Mouse (Mus musculus) common myeloid progenitor, adult 5-6 weeks (primary cell): ENCODE results near the gene Metrn. TPM values are rescaled to one million over a fixed set of nuclear protein-coding genes. Genes with fewer than 3 reads are reported as not detected.

Experiments
- ATAC-seq: replicated peaks from 2 replicates; pipeline ENCODE4 v1.8.0; 2016; ENCODE audit warnings: low read depth, mild to moderate bottlenecking, moderate TSS enrichment, inconsistent platforms; ENCODE audit not compliant: poor library complexity, severe bottlenecking
- total RNA-seq: library from RNA; stranded (forward); fragments of 200-1000, 187-1606 nt; gene quantifications from 2 replicates; pipeline ENCODE4 v1.2.3, GENCODE M21; 2017

Metrn gene
- total RNA-seq, 1 experiment from 2014 or later, result 27.8 TPM

DNA sequence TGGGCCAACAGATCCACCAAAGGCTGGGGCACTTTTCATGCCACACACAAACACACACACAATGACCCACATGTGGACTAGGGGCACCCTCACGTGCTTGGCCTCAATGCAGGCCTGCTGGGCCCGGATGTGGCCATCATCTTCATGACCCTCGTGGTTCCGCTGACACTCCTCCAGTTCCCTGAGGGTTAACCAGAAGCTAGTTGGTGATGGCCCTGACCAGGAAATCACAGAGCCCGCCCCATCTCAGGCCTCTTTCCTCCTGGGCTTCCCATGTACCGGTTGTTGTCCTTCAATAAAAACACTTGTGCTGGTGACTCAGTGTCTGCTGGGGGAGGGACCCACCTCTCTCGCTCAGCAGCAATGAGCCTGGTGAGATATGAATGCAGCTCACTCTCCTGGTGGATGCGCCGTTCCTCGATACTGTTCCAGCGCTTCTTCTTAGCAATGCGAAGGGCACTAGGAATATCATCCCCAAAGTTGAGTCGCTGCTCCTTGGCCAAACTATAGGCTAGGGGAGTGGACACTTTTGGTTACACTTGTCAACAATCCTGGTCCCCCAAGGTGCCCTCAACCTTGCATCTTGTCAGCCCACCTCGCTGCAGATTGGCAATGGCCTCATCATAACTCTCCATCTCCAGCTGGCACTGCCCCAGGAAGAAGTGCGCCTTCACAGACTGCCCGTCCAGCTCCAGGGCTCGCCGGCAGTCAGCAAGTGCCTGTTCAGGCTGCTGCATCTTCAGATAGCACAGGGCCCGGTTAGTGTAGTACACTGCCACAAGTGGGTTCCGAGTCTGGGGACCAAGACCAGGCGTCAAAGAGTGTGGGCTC is 34.7 kb upstream of the Metrn start:
- ATAC-seq, result no peak

DNA sequence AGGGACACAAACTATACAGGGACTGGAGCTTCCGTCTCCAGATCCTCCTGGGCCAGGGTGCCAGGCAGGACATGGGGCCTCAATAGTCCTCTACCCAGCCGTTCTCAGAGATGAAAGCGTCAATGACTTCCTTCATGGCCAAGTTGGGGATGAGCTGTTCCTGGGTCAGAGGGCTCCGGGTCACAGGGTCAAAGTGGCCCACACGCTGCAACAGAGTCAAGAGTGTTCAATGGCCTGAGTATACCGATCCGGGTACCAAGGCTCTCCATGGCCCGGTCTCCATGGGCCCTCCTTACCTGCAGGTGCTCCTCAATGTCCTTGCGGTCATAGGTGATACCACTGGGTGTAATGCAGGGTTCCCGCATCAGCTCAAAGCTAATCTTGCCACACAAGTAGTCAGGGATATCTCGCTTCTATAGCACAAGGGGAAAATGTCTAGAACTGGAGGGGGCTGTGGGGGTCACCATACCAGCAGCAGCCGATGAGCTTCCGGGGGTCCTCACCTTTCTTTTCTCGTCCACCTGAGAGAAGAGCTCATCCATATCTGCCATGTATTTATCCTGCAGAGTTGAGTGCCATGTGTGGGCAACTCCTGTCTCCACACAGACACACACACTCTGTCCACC is 34.0 kb upstream of the Metrn start:
- ATAC-seq, result no peak

DNA sequence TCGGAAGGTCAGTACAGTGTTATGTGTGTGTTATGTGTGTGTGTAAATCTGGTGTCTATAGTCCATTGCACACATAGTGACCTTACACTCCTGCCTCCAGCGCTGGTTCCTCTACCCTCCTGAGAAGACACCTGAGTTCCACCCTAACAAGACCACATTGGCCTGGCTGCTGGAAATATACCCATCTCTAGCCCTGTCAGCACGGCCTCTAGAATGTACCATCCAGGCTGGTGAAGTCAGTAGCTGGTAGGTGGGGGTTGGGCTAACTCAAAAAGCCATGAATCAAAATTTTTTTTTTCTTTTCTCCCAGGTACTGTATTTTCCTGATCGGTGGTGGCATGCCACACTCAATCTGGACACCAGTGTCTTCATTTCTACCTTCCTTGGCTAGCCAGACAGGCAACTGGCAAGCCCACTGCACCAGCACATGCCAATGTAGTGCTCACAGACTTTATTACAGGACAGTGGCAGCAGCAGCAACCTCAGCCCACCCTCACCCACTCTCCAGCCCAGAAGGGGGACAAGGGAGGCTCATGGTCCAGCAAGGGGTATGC is 33.3 kb upstream of the Metrn start:
- no peak for ATAC-seq

DNA sequence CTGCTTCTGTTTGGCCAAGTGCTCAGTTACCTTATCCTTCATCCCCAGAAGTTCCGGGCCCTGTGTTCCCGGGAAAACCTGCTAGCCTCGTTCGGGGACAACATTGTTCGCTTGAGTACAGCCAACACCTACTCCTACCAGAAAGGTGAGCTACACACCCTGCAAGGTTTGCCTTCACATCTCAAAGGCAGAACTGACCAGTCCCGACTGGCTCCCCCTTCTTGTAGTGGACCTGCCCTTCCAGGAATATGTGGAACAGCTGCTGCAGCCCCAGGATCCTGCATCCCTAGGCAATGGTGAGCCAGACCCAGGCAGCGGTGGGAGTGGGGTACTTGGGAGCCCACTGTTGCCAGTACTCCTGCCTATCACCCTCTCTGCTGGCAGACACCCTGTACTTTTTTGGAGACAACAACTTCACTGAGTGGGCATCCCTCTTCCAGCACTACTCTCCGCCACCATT is 32.7 kb upstream of the Metrn start:
- ATAC-seq, result no peak

DNA sequence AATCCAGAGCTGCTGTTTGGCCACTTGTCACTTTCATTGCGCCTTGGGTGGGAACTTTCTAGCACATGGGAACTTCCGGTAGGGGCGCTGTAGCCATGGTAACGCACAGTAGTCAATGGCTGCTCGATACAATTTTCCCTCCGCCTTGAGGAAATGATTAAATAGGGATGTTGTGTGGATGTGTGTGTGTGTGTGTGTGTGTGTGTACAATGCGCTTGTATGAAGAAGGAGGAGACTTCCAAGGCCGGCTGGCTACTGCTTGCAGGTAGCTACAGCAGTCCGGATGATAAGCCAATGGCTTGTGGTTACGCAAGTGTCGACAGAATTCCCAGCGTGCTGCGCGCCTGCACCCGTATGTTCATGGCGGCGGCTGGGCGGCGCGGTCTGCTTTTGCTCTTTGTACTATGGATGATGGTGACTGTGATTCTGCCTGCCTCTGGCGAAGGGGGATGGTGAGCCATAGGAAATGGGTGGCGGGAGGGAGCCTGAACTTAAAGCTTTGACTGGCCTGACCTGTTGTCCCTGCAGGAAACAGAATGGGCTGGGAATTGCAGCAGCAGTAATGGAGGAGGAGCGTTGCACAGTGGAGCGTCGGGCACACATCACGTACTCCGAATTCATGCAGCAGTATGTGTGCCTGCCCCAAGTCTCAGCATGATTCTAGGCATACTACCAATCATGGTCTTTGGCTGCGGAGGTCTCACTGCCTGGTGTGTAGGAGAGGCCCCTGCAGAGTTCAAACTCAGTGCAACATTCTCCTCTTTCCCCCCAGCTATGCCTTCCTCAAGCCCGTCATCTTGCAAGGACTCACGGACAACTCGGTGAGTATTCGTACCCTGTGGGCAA is 32.0 kb upstream of the Metrn start, which contains the start of gene Jmjd8:
TSS of gene Jmjd8 (plus strand) at position 156 of the 846 bp plus-strand sequence.
- peak; percentile 43 for ATAC-seq

DNA sequence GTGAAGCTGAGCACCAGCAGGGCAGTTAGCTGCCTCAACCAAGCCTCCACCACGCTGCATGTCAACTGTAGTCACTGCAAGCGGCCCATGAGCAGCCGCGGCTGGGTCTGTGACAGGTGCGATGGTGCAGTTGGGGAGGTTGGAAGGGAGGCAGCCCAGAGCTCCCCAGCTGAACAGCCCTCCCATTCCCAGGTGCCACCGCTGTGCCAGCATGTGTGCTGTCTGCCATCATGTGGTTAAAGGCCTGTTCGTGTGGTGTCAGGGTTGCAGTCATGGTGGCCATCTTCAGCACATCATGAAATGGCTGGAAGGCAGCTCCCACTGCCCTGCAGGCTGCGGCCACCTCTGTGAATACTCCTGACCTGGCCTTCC is 31.3 kb upstream of the Metrn start:
- no peak for ATAC-seq

DNA sequence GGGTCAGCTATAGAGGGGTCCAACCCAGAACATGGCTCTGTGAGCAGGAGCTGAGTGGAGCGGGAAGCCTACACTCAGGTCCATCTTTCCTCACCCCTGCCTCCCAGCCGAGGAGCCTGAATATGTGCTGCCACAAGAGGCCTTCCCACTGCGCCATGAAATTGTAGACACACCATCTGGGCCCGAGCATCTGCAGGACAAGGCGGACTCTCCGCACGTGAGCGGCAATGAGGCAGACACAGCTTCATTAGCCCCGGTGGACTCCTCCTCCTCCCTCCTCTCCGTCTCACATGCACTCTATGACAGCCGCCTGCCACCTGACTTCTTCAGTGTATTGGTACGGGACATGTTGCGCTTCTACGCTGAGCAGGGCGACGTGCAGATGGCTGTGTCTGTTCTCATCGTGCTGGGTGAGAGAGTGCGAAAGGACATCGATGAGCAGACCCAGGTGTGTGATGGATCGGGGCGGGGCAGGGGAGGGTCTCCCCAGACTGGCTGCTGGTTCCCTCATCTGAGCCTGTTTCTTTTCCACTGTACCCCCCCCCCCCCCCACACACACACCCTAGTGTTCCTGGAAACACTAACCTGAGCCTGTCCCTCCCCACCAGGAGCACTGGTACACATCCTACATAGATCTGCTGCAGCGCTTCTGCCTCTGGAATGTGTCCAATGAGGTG is 30.7 kb upstream of the Metrn start:
- no peak for ATAC-seq

DNA sequence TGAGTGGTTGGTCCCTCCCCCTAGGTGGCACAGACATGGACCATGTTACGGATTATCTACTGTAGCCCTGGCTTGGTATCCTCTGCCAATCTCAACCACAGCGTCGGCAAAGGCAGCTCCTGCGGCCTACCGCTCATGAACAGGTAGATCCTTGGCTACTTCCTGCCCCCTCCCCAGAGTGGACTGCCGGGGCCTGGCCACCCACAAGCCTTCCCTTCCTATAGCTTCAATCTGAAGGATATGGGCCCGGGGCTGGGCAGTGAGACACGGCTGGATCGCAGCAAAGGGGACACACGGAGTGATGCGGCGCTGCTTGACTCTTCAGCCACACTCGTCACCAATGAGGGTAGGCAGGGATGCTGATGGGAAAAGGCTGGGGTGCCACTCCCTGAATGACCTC is 30.1 kb upstream of the Metrn start:
- no peak for ATAC-seq

DNA sequence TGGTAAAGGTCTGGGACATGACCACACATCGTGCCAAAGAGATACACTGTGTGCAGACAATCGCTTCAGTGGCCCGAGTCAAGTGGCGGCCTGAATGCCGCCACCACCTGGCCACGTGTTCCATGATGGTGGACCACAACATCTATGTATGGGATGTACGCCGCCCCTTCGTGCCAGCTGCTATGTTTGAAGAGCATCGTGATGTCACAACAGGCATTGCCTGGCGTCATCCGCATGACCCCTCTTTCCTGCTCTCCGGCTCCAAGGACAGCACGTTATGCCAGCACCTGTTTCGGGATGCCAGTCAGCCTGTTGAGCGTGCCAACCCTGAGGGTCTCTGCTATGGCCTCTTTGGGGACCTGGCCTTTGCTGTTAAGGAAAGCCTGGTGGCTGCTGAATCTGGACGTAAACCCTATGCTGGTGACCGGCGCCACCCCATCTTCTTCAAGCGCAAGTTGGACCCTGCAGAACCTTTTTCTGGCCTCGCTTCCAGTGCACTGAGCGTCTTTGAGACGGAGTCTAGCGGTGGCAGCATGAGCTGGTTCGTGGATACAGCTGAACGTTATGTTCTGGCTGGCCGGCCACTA is 29.1 kb upstream of the Metrn start:
- no peak for ATAC-seq

DNA sequence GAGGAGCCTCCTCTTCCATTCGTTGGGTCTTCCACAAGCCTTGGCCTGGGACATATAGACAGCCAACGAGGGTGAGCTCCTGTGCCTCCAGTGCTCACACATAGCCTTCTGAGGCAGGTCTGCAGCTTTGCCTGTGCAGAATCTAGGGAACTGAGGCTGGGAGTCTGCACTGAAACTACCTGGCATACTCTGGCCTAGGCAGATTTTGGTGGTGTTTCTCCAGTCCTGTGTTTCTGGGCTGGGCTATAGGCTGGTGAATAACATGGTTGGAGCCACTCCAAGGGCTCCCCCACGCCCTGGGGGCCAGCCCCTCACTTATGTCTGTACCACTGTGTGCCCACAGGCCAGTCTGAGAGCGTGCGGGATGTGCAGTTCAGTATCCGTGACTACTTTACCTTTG is 28.4 kb upstream of the Metrn start:
- no peak for ATAC-seq

DNA sequence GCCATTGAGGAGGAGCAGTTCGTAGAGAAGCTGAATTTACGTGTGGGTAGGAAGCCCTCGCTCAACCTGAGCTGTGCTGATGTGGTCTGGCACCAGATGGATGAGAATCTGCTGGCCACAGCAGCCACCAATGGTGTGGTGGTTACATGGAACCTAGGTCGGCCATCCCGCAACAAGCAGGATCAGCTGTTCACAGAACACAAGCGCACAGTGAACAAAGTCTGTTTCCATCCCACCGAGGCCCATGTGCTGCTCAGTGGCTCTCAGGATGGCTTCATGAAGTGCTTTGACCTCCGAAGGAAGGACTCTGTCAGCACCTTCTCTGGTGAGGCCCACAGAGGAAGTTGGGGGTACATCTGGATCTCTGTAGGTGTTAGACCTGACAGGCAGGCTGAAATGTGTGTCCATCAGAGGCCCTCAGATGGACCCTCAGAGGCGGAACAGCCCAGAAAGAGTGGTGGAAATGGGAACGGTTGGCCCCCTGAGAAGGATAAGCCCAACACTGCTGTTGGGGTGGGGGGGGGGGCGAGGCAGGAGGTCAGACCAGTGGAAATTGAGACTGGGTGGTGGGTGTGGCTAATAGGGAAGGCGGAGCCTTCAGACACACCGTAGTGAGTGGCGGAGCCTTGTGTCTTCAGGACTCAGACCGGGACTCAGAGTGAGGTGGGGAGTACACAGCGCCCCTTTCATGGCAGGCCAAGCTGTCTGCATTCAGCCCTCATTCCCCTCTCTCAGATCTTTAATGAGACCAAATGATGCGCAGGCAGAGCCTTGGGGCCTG is 27.6 kb upstream of the Metrn start:
- ATAC-seq, result no peak

DNA sequence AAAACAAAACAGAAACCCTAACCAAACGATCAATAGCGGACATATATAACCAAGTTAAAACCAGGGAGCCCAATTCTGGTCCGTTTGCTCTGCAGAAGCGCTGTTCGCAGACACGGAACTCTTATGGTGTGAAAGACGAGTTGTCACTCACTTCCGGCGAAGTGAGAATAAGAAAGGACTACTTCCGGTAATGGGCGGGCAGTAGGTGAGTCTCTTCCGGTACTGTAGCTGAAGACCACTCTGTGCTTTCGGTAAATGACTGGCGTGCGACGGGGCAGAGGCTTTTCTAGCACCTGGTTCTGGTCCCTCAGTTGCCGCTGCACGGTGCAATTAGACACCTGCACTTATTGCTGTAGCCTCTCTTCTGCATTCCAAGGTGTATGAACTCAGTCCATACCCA is 26.5 kb upstream of the Metrn start, which contains the start of gene Wdr24:
TSS of gene Wdr24 (plus strand) at position 176 of the 400 bp plus-strand sequence.
- peak; percentile 85 for ATAC-seq

DNA sequence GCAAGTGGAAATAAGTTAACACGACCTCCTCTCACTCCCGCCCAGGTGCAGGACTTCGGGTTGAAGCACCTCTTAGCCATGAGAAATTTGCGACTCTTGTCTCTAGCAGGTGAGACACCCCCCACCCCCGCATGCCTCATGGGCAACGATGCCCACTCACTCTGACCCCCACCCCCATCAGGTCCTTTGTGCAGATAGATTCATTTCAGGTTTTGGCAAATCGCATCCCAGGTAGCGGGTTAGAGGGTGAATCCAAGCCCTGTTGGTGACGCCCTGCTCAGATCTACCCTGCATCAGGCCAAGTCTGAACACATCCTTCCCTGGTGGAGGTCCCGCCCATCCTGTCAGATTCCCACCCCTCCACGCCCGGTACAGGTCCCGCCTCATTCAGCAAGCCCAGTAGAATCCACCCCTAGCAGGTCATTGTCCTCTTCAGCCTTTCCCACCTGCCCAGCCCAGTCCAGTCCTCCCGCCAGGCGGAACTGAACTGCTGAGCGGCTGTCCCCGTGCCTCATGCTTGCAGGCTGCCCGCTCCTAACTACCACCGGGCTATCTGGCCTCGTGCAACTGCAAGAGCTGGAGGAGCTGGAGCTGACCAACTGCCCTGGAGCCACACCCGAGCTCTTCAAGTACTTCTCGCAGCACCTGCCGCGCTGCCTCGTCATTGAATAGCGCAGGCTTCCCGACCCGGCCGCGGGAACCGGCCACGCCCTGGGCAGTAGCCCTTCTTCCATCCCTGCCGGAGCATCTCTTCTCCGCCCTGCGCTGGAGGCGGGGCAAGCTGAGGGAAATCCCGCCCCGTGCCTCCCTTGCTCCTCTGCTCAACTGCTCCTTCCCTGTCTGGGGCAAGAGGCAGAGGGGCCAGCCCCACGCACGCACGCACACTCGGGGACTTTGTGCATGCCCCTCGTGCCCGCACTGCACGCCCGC is 22.2 kb upstream of the Metrn start:
- ATAC-seq, result peak; percentile 33; the same call in 1 of the 2 replicates

DNA sequence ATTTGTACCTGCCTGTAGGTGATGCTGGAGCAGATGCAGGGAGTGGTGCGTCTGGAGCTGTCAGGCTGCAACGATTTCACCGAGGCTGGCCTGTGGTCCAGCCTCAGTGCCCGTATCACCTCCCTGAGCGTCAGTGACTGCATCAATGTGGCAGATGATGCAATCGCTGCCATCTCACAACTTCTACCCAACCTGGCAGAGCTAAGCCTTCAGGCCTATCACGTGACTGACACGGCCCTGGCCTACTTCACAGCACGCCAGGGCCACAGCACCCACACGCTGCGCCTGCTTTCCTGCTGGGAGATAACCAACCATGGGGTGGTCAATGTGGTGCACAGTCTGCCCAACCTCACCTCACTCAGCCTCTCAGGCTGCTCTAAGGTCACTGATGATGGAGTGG is 20.7 kb upstream of the Metrn start:
- ATAC-seq, result no peak

DNA sequence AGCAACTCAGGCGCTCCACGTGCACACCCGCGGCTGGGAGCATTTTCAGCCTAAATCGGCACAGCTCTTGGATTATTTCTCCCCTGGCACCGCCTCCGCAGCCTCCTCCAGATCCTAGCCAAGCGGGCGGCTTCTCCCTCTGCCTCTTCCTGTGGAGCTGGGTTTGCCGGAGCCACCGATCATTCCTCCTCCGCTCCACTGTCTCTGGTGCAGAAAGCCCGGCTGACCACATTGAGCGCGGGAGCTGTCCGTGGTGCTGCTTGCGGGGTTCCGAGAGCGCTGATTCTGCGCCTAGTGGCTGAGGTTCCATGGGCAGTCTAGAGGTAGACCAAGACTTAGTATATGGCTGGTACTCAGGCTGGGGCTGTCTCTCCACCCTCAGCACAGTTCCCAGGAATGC is 16.5 kb upstream of the Metrn start:
- peak; percentile 90 for ATAC-seq

DNA sequence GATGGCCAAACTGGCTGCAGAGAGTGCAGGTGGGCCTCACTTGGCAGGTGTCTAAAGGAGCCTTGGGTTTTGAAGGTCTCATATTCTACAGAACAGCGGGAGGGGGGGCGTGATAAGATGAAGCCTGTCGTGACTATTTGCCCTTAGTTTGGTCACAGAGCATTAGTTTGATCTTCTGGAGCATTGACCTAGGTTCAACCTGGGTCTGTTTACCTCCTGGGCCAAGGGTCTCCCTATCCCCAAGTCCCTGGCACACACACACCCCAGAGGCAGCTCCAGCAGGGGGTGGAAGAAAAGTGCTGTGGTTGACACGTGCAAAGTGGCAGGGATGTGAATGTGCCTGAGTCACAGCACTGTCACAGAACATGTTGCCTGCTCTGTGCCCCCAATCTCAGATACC is 14.0 kb upstream of the Metrn start:
- ATAC-seq, result no peak

DNA sequence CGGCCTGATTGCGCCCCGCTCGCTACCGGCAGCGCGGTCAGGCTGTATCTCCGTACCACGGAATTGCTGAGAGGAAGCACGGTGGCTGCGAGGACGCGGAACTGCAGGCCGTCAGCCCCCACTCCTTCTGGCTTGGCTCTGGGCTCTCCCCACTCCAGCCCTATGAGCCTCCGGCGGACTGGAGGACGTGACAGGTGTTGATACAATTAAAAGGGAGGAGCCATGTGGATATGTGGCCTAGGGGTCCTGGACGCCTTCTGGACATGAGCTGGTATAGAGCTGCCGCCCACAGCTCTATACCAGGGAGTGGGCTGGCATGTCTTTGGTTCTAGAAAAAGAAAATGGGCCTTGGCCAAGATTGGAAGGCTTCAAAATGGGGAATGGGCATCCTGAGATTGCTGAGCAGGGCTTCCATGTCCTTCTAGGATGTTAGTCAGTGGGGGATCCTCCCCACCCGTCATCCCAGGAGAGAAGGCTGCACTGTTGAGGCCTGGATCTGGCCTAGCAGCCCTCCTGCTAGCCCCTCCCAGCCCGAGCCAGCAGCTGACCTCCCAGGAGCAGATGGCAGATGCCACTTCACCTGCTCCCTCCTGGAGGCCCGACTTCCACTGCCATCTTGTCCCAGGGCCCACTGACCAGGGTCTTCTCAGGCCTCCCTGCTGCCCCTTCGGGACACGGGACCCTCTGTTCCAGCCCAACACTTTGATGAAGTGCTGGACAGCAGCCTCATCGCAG is 12.8 kb upstream of the Metrn start:
- ATAC-seq, result peak; percentile 28; the same call in 1 of the 2 replicates
